In the genomic region with DNA sequence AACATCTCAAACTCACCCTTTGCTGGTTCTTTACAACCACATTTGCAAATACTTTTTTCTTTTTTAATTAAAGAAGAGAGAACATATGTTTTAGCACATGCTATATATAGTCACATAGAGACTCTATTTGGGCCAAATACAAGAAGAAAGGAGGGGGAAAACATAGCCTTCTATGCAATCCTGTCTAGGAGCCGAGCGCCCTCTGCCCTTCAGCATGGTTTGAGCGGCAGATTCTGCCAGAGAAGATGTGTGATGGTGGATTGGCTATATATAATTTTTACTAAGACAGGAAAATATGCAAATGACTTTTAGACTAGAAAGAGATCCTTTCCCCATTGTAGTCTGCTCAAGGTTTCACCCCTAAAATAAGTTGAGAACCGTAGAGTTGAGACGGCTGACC, we compare ENCODE assay signal across 13 mouse cellular contexts.
"Had no signal": no experiment of that assay in that cellular context is flagged by ENCODE, and none has a peak within 500 bp of the region (broad histone marks: within the 10 kb centered on the region; RNA-seq: fewer than 3 reads in every experiment).

No protein-coding gene starts in this region.

- H3K27me3 ChIP-seq: limb, embryonic 12.5 days; liver, embryonic 13.5 days; neural tube, embryonic 13.5 days had no signal

- H3K9ac ChIP-seq: limb, embryonic 12.5 days; liver, embryonic 13.5 days; liver, postnatal 0 days; neural tube, embryonic 13.5 days had no signal

- H3K27ac ChIP-seq: kidney, postnatal 0 days; limb, embryonic 12.5 days; liver, embryonic 13.5 days; midbrain, embryonic 10.5 days; neural tube, embryonic 13.5 days had no signal

- ATAC-seq: liver, postnatal 0 days; midbrain, embryonic 16.5 days had no signal

- H3K36me3 ChIP-seq: limb, embryonic 12.5 days; liver, embryonic 13.5 days; midbrain, embryonic 10.5 days; neural tube, embryonic 13.5 days had no signal

- H3K4me3 ChIP-seq: limb, embryonic 12.5 days; liver, embryonic 13.5 days; midbrain, embryonic 10.5 days; neural tube, embryonic 13.5 days had no signal

- DNase-seq: kidney, adult 9 months; kidney, postnatal 36 days; layer of hippocampus, adult 9-11 months; liver; liver, embryonic 13.5 days; liver, postnatal 0 days; lung, postnatal 36 days; right cerebral cortex, postnatal 14 days had no signal

- H3K9me3 ChIP-seq: liver, embryonic 13.5 days; midbrain, embryonic 10.5 days had no signal

- H3K4me2 ChIP-seq: limb, embryonic 12.5 days; liver, embryonic 13.5 days; neural tube, embryonic 13.5 days had no signal

- H3K4me1 ChIP-seq: limb, embryonic 12.5 days; midbrain, embryonic 10.5 days; neural tube, embryonic 13.5 days had no signal
